Mouse (Mus musculus) embryonic facial prominence, embryonic 14.5 days (tissue): Measurements from ENCODE around the gene Snx29. TPM values are rescaled to one million over a fixed set of nuclear protein-coding genes. Genes with fewer than 3 reads are reported as not detected.

Experiments used
- ATAC-seq: fragments of 200-750 bp; cut with Nextera tagmentation; 2 replicates; pipeline ENCODE4 v1.8.0; 2017; ENCODE audit warnings: low read depth, moderate number of reproducible peaks, moderate TSS enrichment
- DNase-seq: peaks from one replicate; pipeline ENCODE4 v3.0.0-alpha.2; 2015; ENCODE audit warnings: low spot score
- H3K27ac ChIP-seq: fragments of 300-500 bp; sonication (generic); replicated peaks from 2 replicates; pipeline ENCODE4 v1.5.1; 2014; ENCODE audit warnings: low read depth, mild to moderate bottlenecking, low read length, moderate library complexity
- H3K27me3 ChIP-seq: fragments of 300-500 bp; sonication (generic); replicated peaks from 2 replicates; pipeline ENCODE4 v1.6.1; 2014; ENCODE audit warnings: low read length; ENCODE audit not compliant: control insufficient read depth, insufficient read depth
- H3K36me3 ChIP-seq: fragments of 300-500 bp; sonication (generic); 2 replicates; pipeline ENCODE4 v1.6.1; 2014; ENCODE audit warnings: low read length, mixed read lengths; ENCODE audit not compliant: control insufficient read depth, insufficient read depth
- H3K4me1 ChIP-seq: fragments of 300-500 bp; sonication (generic); 2 replicates; pipeline ENCODE4 v1.6.1; 2014; ENCODE audit warnings: antibody characterized with exemption, low read length; ENCODE audit not compliant: control insufficient read depth, insufficient read depth
- H3K4me2 ChIP-seq: fragments of 300-500 bp; sonication (generic); 2 replicates; pipeline ENCODE4 v1.6.1; 2014; ENCODE audit warnings: low read depth, mild to moderate bottlenecking, low read length, moderate library complexity, mixed read lengths
- H3K4me3 ChIP-seq: fragments of 300-500 bp; sonication (generic); 2 replicates; pipeline ENCODE4 v1.5.1; 2014; ENCODE audit warnings: low read depth, mild to moderate bottlenecking, low read length
- H3K9ac ChIP-seq: fragments of 300-500 bp; sonication (generic); 2 replicates; pipeline ENCODE4 v1.6.1; 2014; ENCODE audit warnings: low read depth, mild to moderate bottlenecking, low read length, moderate library complexity, mixed read lengths
- H3K9me3 ChIP-seq: fragments of 300-500 bp; sonication (generic); 2 replicates; pipeline ENCODE4 v1.6.1; 2016; ENCODE audit warnings: low read length; ENCODE audit not compliant: control insufficient read depth
- WGBS: fragments of 180-500 bp; shearing (Covaris S2); extraction: QIAGEN DNeasy Blood & Tissue Kit; methylation state at CpG from one replicate; pipeline ENCODE4 v1.1.7; 2014; 5-methylcytosine and 5-hydroxymethylcytosine counted together
- polyA plus RNA-seq: library from polyadenylated mRNA; unstranded; fragments of >200 nt; fragmentation: Nextera tagmentation; extraction: Ambion mirVana; gene quantifications from 2 replicates; pipeline ENCODE4 v1.2.1, GENCODE M21; 2014

Snx29 gene
- polyA plus RNA-seq, 1 experiment from 2014 or later, result 9.7 TPM

DNA sequence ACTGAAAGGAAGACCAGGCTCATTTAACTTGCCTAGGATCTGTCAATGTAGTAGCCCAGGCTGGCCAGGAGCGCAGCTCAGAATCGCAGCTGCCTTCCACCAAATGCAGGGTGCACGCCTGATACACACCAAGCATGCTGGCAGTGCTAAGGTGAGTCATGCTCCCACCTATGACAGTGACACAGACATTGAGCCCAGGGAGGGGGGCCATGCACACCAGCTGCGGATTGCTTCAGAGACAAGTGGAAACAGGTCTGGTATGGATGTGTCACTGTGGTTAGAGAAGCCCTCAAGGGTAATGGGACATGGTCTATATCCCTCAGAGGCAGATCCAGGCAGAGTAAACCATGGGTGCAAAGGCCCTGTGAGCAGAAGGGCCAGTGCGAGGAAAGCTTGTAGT, 425.2 kb downstream of the Snx29 start:
- DNase-seq (no peak), ATAC-seq (no peak)
- Histone ChIP-seq H3K9ac (no peak overlapping the region), H3K36me3 (no peaks in the 10 kb centered on the region), H3K27me3 (no peaks in the 10 kb centered on the region), H3K4me3 (no peak overlapping the region), H3K4me1 (no peaks in the 10 kb centered on the region), H3K9me3 (no peaks in the 10 kb centered on the region), H3K27ac (no peak overlapping the region), H3K4me2 (no peak overlapping the region)
- 90% methylated on average over 5 of the region's 5 CpGs for WGBS

GRCm38 (mm10) chr16:11749111-11749510, 426.4 kb downstream of the Snx29 start:
- ATAC-seq (no peak), DNase-seq (no peak)
- Histone ChIP-seq H3K4me1 (no peaks in the 10 kb centered on the region), H3K9me3 (no peaks in the 10 kb centered on the region), H3K9ac (no peak overlapping the region), H3K27ac (no peak overlapping the region), H3K4me3 (no peak overlapping the region), H3K36me3 (no peaks in the 10 kb centered on the region), H3K27me3 (no peaks in the 10 kb centered on the region), H3K4me2 (no peak overlapping the region)
- WGBS, result 89% methylated on average over 3 of the region's 3 CpGs

- H3K9me3 ChIP-seq, result no peaks in the 10 kb centered on the region
- no peak for DNase-seq
- no peak for ATAC-seq
- H3K4me2 ChIP-seq, result no peak overlapping the region
- no peaks in the 10 kb centered on the region for H3K36me3 ChIP-seq
- no peak overlapping the region for H3K9ac ChIP-seq
- no peak overlapping the region for H3K27ac ChIP-seq
- no peak overlapping the region for H3K4me3 ChIP-seq
- no peaks in the 10 kb centered on the region for H3K27me3 ChIP-seq
- no peaks in the 10 kb centered on the region for H3K4me1 ChIP-seq
Measured at GRCm38 (mm10) chr16:11750605-11751004, 427.9 kb downstream of the Snx29 start.

GRCm38 (mm10) chr16:11752557-11752956, 429.8 kb downstream of the Snx29 start:
- 80% methylated on average over 5 of the region's 5 CpGs for WGBS
- no peaks in the 10 kb centered on the region for H3K36me3 ChIP-seq
- no peaks in the 10 kb centered on the region for H3K27me3 ChIP-seq
- no peak overlapping the region for H3K4me2 ChIP-seq
- H3K27ac ChIP-seq, result no peak overlapping the region
- no peak overlapping the region for H3K4me3 ChIP-seq
- ATAC-seq, result no peak
- H3K4me1 ChIP-seq, result no peaks in the 10 kb centered on the region
- H3K9ac ChIP-seq, result no peak overlapping the region
- no peak for DNase-seq
- H3K9me3 ChIP-seq, result no peaks in the 10 kb centered on the region

GRCm38 (mm10) chr16:11753466-11753865, 430.8 kb downstream of the Snx29 start:
- ATAC-seq, result no peak
- no peaks in the 10 kb centered on the region for H3K36me3 ChIP-seq

DNA sequence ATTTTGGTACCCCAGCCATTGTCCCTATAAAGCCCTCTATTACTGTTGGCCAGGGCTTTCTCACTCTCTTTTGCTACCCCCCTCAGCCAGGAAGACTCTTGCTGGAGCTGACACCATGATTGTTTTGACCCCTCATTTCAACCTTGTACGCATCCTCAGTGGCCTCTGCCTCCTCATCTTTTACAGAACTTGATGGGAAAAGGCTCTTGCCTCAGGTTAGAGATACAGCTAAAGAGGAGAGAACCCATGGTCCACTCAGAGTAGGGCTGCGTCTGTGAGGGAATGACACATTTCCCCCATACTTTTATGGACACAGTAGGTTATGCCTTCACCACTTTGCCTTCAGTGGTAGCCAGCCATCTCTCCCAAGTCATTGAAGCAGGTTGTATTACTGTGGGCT, 431.4 kb downstream of the Snx29 start:
- no peaks in the 10 kb centered on the region for H3K27me3 ChIP-seq
- WGBS, result 88% methylated on average over 2 of the region's 2 CpGs
- no peak overlapping the region for H3K27ac ChIP-seq
- no peaks in the 10 kb centered on the region for H3K4me1 ChIP-seq
- no peak for ATAC-seq
- no peak overlapping the region for H3K9ac ChIP-seq
- no peaks in the 10 kb centered on the region for H3K36me3 ChIP-seq
- H3K4me2 ChIP-seq, result no peak overlapping the region
- no peak overlapping the region for H3K4me3 ChIP-seq
- no peak for DNase-seq
- H3K9me3 ChIP-seq, result no peaks in the 10 kb centered on the region

More at GRCm38 (mm10) chr16:11753466-11753865, 430.8 kb downstream of the Snx29 start:
- Histone ChIP-seq H3K4me2 (no peak overlapping the region), H3K9ac (no peak overlapping the region), H3K27ac (no peak overlapping the region), H3K4me1 (no peaks in the 10 kb centered on the region), H3K4me3 (no peak overlapping the region), H3K9me3 (no peaks in the 10 kb centered on the region), H3K27me3 (no peaks in the 10 kb centered on the region)
- DNase-seq, result no peak
- 92% methylated on average over 2 of the region's 2 CpGs for WGBS

DNA sequence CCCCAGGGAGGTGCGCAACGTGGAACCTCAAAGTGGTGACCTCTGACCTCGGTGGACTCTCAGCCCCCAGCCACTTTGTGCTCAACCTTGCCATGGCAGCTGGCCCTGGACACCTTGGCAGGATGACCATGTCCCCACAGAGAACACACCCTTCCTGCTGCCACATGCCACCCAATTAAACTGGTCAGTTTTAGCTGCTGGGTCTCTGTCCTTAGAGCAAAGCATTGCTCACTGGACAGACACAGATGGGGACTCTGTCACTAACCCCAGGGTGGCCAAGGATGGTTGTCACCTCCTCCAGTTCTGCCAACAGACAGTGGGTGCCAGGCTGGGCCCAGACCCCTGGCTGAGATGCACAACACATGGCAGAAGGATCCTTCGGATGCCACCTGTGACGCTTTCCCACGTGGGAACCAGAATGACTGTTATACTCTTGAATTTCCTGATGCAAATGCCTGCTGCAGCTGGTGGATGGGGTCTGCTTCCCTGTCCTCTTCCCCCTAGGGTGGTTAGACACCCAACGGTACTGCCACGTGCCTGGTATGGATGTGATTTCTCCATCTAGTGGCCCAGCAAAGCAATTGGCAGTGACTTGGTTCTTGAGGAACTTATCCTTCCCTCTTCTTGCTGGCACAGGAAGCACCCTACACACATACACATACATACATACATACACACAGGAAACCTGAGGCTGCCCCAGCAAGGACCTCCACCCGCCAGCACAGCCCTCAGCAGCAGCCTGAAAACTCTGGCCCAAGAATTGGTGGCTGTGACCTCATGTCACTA, 432.8 kb downstream of the Snx29 start:
- no peaks in the 10 kb centered on the region for H3K9me3 ChIP-seq
- no peak overlapping the region for H3K9ac ChIP-seq
- H3K27me3 ChIP-seq, result no peaks in the 10 kb centered on the region
- H3K36me3 ChIP-seq, result no peaks in the 10 kb centered on the region
- no peaks in the 10 kb centered on the region for H3K4me1 ChIP-seq
- WGBS, result 83% methylated on average over 9 of the region's 9 CpGs
- no peak overlapping the region for H3K27ac ChIP-seq
- ATAC-seq, result no peak
- no peak overlapping the region for H3K4me3 ChIP-seq
- no peak for DNase-seq
- H3K4me2 ChIP-seq, result no peak overlapping the region

DNA sequence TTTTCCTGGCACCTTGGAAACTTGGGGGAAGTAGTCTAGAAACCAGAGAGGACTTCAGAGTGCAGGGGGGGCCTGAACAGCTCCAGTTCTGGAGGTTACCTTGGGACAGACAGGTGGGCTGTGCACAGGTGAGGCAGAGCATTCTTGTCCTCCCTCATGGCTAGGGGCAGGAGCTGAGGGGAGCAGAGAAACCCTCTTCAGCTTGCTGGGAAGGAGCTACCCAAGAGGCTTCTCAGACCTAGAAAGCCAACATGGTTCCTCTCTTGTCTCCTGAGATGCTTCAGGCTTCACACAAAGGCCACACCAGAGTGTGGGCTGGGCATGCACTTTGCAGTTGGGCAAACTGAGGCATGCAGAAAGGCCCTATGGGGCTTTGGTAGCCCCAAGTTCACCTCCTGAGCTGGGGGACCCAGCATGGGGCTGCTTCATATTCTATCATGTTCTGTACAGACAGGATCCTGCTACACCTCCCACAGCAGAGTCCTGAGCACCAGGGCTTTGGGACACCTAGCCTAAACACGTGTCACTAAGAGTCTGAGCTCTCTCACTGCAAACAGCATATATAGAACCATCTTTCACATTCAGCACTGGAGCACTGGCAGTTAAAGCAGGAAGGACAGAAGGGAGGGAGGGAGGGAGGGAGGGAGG, 434.0 kb downstream of the Snx29 start:
- H3K36me3 ChIP-seq, result no peaks in the 10 kb centered on the region
- H3K9ac ChIP-seq, result no peak overlapping the region
- H3K9me3 ChIP-seq, result no peaks in the 10 kb centered on the region
- H3K27me3 ChIP-seq, result no peaks in the 10 kb centered on the region
- 69% methylated on average over 1 of the region's 1 CpGs for WGBS
- no peak for DNase-seq
- H3K4me2 ChIP-seq, result no peak overlapping the region
- no peak for ATAC-seq
- no peaks in the 10 kb centered on the region for H3K4me1 ChIP-seq
- no peak overlapping the region for H3K27ac ChIP-seq
- H3K4me3 ChIP-seq, result no peak overlapping the region

DNA sequence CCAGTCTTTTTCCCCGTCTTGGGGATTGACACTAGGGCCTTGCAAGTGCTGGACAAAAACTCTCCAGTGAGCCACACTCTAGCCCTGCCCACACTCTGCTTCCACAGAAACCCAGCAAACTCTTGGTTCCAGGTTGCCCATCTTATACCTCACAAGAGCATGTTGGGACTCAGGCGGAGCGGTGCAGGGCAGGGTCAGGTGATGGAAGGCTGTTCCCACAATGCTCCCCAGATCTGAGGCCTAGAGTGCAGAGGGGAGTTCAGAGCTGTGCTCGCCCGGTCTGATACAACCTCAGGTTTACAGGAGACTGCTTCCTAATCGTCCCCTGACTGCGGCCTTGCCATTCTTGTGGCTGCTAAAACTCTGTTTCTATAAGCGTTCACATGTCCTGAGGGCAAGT, 434.8 kb downstream of the Snx29 start:
- no peak overlapping the region for H3K9ac ChIP-seq
- 87% methylated on average over 8 of the region's 8 CpGs for WGBS
- DNase-seq (no peak), ATAC-seq (no peak)
- no peaks in the 10 kb centered on the region for H3K36me3 ChIP-seq
- no peaks in the 10 kb centered on the region for H3K4me1 ChIP-seq
- no peak overlapping the region for H3K27ac ChIP-seq
- H3K27me3 ChIP-seq, result no peaks in the 10 kb centered on the region
- no peak overlapping the region for H3K4me3 ChIP-seq
- H3K9me3 ChIP-seq, result no peaks in the 10 kb centered on the region
- H3K4me2 ChIP-seq, result no peak overlapping the region
